Mouse (Mus musculus) induced T-regulatory cell, adult 2 months (primary cell): Measurements from ENCODE around the gene Tor1a.
"Not testable (repeated sequence)": the region's sequence is repeated elsewhere in the genome, so short reads cannot be mapped to it uniquely, and the experiment has no call there.

ENCODE experiments used
- DNase-seq: peaks from one replicate; pipeline ENCODE4 v3.0.0-alpha.2; 2012; ENCODE audit warnings: low read depth

Tor1a gene

GRCm38 (mm10) chr2:30918126-30918525, 49.6 kb downstream of the Tor1a start:
- no peak for DNase-seq

DNA sequence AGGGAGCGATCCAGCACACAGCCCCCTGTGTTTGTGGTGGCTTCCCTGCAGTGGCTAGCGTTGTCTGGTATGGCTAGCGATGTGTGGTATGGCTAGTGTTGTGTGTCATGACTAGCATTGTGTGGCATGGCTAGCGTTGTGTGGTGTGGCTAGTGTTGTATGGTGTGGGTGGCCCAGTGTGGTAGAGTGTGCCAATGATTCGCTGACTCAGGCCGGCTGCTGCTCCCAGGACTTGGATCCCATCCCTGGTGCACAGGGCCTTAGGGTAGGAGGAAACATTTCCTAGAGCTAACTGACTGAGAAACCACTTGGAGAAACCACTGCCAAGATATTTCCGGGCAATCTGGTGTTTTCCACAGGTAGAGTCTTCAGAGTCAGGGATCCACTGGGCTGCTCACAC, 50.1 kb downstream of the Tor1a start:
- DNase-seq: no peak

DNA sequence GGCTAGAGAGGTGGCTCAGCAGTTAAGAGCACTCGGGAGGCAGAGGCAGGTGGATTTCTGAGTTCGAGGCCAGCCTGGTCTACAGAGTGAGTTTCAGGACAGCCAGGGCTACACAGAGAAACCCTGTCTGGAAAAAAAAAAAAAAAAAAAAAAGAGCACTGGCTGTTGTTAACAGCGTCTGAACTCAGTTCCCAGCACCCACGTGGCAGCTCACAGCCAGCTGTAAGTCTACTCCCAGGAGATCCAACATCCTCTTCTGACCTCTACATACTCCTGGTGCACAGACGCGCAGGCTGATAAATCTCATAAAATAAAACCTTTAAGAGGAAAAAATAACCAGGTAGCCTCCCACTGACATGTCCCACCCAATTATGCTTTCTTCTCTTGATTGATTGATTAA, 51.8 kb downstream of the Tor1a start:
- DNase-seq: not testable (repeated sequence)

DNA sequence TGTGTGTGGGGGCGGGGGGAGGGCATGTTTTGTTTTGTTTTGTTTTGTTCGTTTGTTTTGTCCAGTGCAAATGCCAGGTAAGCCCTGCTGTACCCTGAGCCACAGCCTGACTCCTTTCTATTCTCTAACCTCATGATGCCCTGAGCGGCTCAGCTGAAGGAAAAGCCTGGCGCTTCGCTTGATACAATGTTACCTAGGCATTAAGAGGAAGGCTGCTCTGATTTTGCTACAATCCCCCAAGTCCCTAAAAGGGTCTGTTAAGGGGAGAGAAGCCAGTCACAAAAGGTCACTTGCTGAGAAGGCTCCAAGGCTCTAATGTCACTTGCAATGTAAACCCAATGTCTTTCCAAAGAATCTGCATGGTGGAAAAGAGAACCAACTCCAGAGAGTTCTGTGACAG, 52.4 kb downstream of the Tor1a start:
- DNase-seq: no peak

DNA sequence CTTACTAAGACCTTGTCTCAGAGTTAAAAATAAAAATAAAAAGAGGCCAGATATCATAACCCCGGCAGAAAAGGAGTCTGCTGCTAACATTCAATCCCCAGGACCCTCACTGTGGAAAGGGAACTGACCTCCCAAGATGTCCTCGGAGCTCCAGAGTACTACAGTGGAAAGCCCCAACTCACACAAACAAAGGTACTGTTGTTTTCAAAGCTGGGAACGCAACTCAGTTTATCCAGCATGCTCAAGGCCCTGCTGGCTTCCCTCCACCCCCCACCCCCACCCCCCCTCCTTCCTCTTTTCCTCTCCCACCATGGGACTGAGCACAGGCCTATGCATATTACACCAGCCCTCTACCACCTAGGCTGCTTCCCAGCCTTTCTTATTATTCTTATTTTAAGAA, 52.9 kb downstream of the Tor1a start:
- no peak for DNase-seq

DNA sequence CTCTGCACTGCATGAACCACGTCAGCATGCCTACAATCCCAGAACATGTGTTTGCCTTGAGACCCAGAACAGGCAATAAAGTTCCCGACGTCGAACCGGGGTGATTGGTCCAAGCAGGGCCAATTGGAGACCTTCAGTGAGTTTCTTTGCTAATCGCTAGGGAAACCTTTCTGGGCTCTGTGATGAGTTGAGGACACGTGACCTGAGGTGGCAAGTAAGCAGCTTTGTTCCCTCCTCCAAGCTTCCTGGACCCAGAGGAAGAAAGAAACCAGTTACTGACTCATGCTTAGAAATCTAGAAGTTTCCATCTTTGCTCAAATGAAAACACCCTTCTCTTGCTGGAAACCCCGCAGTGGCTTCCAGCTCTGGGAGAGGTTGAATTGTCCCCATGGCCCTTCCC, 54.7 kb downstream of the Tor1a start:
- no peak for DNase-seq

GRCm38 (mm10) chr2:30912291-30912773, 55.4 kb downstream of the Tor1a start:
- no peak for DNase-seq
